Mouse (Mus musculus): Measurements from ENCODE around the gene Sytl3.
"Not testable (repeated sequence)": the region's sequence is repeated elsewhere in the genome, so short reads cannot be mapped to it uniquely, and the experiment has no call there.

Gene Sytl3

GRCm38 (mm10) chr17:6658801-6659200 is at the start of gene Sytl3:
Sytl3 (plus strand) TSS chr17:6659093.
- DNase-seq (ENCODE audit: low read depth, low spot score) = not testable (repeated sequence)

- not testable (repeated sequence) for DNase-seq (ENCODE audit: low read depth, low spot score)
These were observed 45.4 kb upstream of the Sytl3 start for GRCm38 (mm10) chr17:6613524-6613923.

- not testable (repeated sequence) for DNase-seq (ENCODE audit: low read depth, low spot score)
These were observed 44.6 kb upstream of the Sytl3 start for GRCm38 (mm10) chr17:6614316-6614715.

- not testable (repeated sequence) for DNase-seq (ENCODE audit: low read depth, low spot score)
These were observed 42.2 kb upstream of the Sytl3 start for GRCm38 (mm10) chr17:6616731-6617130.

DNA sequence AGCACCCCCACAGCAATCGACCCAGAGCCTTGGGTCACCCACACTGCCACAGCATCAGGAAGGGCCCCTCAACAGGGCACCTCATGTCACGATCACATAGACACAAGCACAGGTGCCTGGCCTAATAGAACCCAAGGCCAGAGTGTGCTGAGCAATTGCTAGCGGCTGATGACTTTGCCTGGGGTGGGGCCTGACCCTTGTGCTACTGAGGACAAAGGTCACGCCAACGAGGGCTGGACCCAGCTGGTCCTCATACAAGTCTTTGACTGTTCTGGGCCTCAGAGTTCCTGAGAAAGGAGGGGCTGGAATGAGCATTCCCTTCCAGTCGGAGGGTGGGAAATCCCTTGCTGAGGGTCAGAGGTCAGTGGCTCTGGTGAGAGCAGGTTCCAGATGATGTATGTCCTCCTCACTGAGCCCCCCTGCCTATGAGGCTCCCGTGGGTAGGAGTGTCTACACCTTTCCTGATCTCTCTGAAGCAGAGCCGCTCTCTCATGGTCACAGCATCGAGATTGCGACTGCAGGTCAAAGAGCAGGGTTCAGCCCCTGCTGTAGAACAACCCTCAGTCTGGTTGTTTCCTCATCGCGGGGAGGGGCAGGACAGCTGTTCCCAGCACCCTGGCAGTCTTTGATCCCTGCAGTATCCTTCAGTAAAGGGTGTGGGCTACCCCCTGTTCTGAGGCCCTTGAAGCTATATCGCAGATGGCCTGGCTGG is 41.0 kb upstream of the Sytl3 start:
- DNase-seq (ENCODE audit: low read depth, low spot score) = not testable (repeated sequence)

DNA sequence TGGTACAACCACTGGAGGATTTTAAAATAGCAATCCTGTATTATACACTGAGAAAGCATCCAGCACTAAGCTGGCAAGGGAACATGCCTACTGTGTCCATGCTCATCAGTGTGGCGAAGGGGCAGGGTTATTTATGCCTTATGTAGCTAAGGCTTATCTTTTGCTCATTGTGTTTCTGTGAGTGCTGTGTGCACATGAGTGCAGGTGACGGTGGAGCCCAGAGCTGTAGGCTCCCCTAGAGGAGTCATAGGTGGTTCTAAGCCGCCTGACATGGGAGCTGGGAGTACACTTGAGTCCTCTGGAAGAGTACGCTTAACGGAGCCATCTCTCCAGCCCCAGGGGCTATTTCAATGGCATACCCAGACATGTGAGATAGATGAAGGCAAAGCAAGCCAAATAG is 39.6 kb upstream of the Sytl3 start:
- DNase-seq (ENCODE audit: low read depth, low spot score) = not testable (repeated sequence)

DNA sequence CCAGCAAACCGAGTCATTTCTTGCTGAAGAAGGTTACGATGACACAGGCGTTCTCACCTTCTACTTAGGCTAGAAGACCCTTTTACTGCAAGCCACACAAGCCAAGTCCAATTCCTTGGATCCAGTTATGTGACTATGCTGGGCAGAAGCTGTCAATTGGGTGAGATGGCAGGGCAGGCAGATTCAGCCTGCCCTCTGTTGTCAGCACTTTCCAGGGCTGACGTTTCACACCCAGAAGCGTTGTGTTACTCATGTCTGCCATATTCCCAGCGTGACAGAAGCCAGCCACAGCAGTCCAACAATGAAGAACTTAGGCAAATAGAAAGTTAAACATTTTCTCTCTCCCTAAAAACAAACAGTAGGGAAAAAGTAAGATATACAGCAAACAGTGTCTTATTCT is 38.9 kb upstream of the Sytl3 start:
- DNase-seq (ENCODE audit: low read depth, low spot score) = not testable (repeated sequence)

DNA sequence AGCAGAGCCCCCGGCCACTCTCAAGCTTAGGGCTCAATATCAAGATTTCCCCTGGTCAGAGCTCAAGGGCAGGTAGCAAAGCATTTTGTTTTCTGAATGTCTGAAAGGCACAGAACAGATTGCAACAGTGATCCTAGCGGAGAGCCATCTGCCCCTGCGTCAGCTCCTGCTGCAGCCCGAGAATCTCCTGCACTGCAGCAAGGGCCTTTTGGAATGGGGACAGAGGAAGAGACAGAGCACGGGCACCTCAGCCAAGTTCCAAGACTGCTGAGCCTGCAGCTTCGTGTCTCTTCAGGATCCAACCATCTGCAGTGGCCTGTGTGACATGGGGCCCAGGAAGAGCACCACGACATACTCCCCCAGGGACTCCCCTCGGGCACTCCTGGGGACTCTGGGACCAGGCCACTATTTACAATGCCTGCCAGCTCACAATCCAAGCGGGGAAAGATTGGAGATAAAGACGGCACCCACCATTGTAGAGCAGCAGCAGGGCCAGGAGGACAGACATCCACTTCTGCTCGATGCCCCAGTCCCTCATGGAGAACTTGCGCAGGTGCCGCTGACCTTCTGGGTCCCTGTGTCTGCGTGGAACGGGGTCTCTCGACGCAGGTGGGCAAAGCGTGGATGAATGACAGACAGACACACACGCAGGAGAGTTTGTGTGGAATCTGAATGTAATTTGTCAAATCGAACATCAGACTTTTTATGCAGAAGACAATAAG is 38.0 kb upstream of the Sytl3 start:
- DNase-seq (ENCODE audit: low read depth, low spot score) = not testable (repeated sequence)

DNA sequence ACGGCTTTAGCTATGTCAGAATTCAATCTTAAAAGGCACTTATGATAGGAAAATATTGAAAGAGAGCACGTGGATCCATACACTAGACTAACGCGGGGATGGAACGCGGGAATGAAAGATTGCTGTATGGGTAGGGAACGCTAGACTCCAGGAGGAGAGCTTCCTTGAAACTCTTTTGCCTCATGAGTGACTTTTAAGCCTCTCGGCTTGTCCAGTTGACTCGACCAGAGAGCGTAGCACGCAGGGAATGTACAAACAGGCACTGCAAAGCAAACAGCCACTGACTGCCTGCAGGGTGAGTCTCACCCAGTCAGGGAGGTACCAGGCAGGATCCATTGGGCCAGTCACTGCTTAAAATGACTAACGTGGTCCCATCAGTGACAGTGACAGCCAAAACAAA is 36.9 kb upstream of the Sytl3 start:
- DNase-seq (ENCODE audit: low read depth, low spot score) = not testable (repeated sequence)

DNA sequence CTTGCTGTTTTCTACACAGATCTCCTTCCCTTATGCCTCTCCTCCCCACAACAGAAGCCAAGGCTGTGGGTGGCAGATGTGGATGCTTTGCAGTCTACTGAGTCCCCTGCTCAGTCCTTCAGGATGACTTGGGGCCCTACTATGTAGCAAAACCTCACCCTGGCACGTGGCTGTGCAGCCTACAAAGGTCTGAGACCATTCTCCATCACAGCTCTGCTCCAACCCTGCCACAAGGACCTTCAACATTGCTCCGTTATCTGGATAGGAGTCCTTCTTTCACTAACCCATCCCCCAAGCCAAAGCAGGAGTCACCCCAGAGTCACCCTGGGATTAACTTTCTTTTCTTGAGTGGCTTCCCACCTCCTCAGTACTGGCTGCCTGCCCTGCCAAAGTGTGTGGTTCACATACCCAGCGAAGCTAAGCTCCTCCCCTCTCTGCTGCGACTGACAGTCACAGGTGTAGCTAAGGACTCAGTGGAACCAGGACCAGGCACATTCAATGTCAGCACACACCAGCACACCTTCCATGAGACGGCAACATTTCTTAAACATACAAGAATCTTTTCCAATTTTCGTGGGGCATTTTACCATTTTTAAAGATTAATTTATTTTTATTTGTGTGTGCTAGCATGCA is 33.9 kb upstream of the Sytl3 start:
- DNase-seq (ENCODE audit: low read depth, low spot score) = not testable (repeated sequence)

DNA sequence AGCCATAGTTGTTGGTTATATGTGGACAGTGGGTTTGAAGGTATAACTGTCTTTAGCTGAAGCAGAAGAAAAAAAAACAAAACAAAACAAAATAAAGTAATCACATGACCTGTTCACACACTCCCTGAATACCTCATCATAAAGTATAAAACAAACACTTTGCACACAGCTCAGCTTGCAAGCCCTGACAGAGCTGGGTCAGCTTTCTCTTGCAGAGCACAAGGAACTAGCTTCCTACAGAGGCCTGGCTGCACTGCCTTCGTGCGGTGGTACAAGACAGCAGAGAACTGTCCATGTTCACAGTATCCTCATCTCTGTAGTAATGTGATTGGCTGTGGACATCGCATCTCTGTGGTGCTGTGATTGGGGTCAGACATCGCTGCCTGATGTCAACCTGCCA is 28.5 kb upstream of the Sytl3 start:
- not testable (repeated sequence) for DNase-seq (ENCODE audit: low read depth, low spot score)

- not testable (repeated sequence) for DNase-seq (ENCODE audit: low read depth, low spot score)
These were observed 26.0 kb upstream of the Sytl3 start for GRCm38 (mm10) chr17:6632850-6633249.

DNA sequence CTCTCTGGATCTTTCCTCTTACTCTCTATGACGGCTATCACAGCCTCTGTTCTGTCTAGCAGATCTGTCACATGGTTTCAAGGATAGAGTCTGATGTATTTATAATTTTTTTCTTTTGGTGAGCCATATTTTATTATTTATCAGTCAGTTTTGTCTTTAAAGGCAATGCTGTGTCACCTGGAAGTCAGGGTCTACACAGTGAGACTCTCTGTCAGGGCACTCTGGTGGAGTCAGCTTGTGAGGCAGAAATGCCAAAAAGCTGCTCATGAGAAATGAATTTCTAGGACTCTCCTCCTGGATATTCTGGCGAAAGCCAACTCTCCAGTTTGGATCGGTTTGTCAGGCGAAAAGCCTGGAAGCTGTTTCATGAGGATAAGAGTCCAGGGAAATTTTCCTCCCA is 23.1 kb upstream of the Sytl3 start:
- DNase-seq (ENCODE audit: low read depth, low spot score) = not testable (repeated sequence)

DNA sequence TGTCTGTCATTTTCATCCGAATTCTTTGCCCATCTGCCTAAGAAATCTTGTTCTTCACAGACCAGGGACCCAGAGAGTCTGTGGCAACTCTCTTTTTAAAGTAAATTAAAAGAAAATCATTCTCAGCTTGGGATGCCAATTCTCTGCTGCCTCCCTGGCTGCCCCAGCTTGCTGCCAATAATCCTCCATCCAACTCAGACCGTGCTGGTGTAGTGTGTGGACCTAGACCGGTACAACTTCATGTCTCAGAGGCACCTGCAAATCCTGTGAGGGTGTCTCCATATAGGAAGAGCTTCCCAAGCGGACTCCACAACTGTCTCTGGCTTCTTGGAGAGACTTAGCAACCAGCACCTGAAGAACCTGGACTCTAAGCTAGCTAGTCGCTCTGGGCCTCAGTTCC is 22.0 kb upstream of the Sytl3 start:
- no peak for DNase-seq (ENCODE audit: low read depth, low spot score)

- not testable (repeated sequence) for DNase-seq (ENCODE audit: low read depth, low spot score)
These were observed 21.5 kb upstream of the Sytl3 start for GRCm38 (mm10) chr17:6637434-6637833.

DNA sequence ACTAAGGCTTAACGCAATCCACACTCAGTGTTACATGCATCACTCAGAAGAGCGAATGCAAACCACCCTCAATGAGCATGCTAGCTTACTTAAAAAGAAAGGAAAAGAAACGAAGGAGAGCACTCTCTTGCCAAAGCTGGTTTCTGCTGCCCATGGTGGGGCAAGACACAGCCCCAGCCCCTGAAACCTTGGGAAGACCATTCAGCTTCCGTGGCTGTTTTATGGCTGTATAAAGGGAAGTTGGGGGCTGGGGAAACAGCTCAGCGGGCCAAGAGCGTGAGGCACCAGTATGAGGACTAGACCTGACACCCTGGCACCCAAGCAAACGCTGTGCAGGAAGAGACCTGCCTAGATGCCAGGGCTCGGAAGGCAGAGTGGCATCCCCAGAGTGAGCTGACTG is 20.4 kb upstream of the Sytl3 start:
- DNase-seq (ENCODE audit: low read depth, low spot score) = not testable (repeated sequence)

GRCm38 (mm10) chr17:6639486-6639885 is 19.4 kb upstream of the Sytl3 start:
- not testable (repeated sequence) for DNase-seq (ENCODE audit: low read depth, low spot score)

DNA sequence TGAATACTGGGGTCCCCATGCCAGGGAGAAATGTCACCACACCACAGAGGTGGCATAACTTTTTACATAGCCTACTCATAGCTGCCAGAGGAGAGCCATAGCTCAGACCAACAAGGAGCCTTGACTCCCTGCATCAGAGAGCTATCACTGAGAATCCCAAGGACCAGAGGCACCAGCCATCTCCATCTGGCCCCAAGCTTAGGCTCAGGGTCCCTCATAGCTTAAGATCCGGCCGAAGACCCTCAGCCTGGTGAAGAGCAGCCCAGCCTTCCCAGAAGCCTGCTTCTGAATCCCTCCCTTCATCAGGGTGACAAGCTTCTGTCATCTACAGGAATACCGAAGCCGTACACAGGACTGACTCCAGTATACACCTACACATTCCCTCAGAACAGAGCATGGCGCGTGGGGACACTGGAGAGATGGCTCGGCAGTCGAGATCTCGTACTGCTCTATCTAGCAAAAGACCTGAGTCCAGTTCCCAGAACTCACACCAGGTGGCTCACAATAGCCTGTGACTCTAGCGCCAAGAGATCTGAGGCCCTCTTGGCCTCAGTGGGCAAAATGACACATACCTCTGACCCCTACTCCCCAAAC is 18.8 kb upstream of the Sytl3 start:
- DNase-seq (ENCODE audit: low read depth, low spot score) = not testable (repeated sequence)

DNA sequence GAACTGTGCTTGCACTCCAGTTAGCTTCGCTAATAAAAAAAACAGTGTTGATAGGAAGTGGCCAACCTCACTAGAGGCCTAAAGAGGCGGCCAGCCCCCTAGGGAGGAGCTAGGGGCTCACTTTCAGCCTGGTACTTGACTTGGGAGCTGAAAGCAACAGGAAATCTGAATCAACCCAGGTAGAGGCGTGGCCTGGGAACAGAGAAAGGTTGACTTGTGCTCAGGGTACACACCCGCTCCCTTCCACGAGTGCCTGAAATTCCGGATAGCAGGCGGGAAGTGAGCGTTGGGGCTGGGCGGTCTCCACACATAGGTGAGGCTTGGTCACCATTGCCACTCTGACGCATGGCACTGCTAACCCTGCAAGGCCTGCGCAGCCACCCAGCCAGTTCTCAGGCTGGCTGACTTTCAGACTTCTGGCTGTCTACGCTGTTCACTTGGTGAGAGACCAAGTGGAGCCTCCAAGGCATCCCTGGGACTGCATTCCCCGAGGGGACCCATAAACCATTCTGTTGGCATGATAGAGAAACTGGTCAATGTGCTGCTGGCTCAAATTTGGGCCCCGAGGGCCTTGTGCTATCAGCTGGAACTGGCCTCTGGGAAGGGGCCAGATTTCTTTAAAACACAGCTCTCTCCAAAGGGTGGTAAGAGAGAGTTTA is 18.0 kb upstream of the Sytl3 start:
- not testable (repeated sequence) for DNase-seq (ENCODE audit: low read depth, low spot score)

DNA sequence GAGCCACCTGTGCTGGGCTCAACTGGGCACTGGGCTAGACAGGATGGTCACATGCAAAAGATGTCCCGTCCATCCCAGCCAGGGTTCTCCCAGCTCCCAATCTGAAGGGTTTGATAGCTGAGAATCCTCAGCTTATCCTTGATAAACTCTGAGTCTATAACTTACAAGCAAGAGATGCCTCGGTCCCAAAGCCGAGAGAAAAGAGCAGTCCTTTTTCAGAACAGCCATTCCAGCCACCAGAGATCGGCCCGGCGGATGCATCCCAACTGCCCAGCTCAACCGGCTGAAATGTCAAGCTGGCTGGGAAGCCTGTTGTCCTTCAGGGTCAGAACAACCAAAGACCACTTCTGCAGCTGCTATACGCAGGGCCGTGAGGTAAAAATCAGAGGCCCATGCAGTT is 14.7 kb upstream of the Sytl3 start:
- not testable (repeated sequence) for DNase-seq (ENCODE audit: low read depth, low spot score)

GRCm38 (mm10) chr17:6644673-6645072 is 14.2 kb upstream of the Sytl3 start:
- DNase-seq (ENCODE audit: low read depth, low spot score) = not testable (repeated sequence)

Data from retina, postnatal 7 days (tissue).